In genomic region chr5:124432398-124433012, GRCm38 (mm10) we compare ENCODE assay signal across 9 mouse cellular contexts. TPM values are rescaled to one million over a fixed set of nuclear protein-coding genes. Genes with fewer than 3 reads are reported as not detected.
DNase-seq lines count a peak whose midpoint lies in the region; ATAC-seq and TF ChIP-seq lines count a peak whose summit lies in the region.
"Had no signal": no experiment of that assay in that cellular context is flagged by ENCODE, and none has a peak within 500 bp of the region (broad histone marks: within the 10 kb centered on the region; RNA-seq: fewer than 3 reads in every experiment).

No protein-coding gene starts in this region.

- no peak for TF ChIP-seq POLR2A in liver, adult 2 months (IDR thresholded peaks at IDR 0.05; ENCODE audit: extremely low read depth, insufficient read depth, low read length)

- DNase-seq in 416B (ENCODE audit: low read depth) = peak; percentile 74
- peak; percentile 89 for DNase-seq in NIH3T3 (ENCODE audit: low read depth)
- peak; percentile 72 for DNase-seq in embryo, embryonic 11 days
- peak; percentile 49 for DNase-seq in liver, adult 2 months (ENCODE audit: extremely low read depth, low read depth, low spot score)
- peak; percentile 51 for DNase-seq in stomach, postnatal 0 days (ENCODE audit: low spot score)

- no peaks in the 10 kb centered on the region for H3K79me2 ChIP-seq in liver, adult 2 months (ENCODE audit: control insufficient read depth, insufficient read depth, low read length)

- 0 out of 2 replicates have a peak, but pooled peaks cover 3% of the 10 kb centered on the region for H3K4me1 ChIP-seq in heart, embryonic 16.5 days (ENCODE audit: control insufficient read depth, insufficient read depth, low read length)
- no peaks in the 10 kb centered on the region for H3K4me1 ChIP-seq in kidney, embryonic 16.5 days (ENCODE audit: insufficient read depth, low read length)
- no peaks in the 10 kb centered on the region for H3K4me1 ChIP-seq in liver, adult 2 months (ENCODE audit: control insufficient read depth, insufficient read depth, low read length)
- H3K4me1 ChIP-seq in midbrain, embryonic 16.5 days (ENCODE audit: control insufficient read depth, insufficient read depth, low read length) = no peaks in the 10 kb centered on the region
- H3K4me1 ChIP-seq in stomach, postnatal 0 days (replicated peaks; ENCODE audit: control insufficient read depth, insufficient read depth) = no peaks in the 10 kb centered on the region

- H3K4me2 ChIP-seq in heart, embryonic 16.5 days (ENCODE audit: low read depth, low read length) = no peak overlapping the region
- no peak overlapping the region for H3K4me2 ChIP-seq in kidney, embryonic 16.5 days (replicated peaks; ENCODE audit: low read depth, low read length)
- H3K4me2 ChIP-seq in midbrain, embryonic 16.5 days (ENCODE audit: low read length) = no peak overlapping the region
- no peak overlapping the region for H3K4me2 ChIP-seq in stomach, postnatal 0 days (replicated peaks; ENCODE audit: low read depth)

- TF ChIP-seq EP300 in stomach, postnatal 0 days (optimal IDR thresholded peaks at IDR 0.05) = no peak

- no peaks in the 10 kb centered on the region for H3K27me3 ChIP-seq in heart, embryonic 16.5 days (ENCODE audit: control insufficient read depth, insufficient read depth, low read length)
- no peaks in the 10 kb centered on the region for H3K27me3 ChIP-seq in kidney, embryonic 16.5 days (ENCODE audit: insufficient read depth, low read length)
- no peaks in the 10 kb centered on the region for H3K27me3 ChIP-seq in liver, adult 2 months (ENCODE audit: control insufficient read depth, insufficient read depth, low read length)
- H3K27me3 ChIP-seq in midbrain, embryonic 16.5 days (ENCODE audit: control insufficient read depth, insufficient read depth, low read depth, low read length) = no peaks in the 10 kb centered on the region
- no peaks in the 10 kb centered on the region for H3K27me3 ChIP-seq in stomach, postnatal 0 days (ENCODE audit: control insufficient read depth, insufficient read depth, low read length)

- no peaks in the 10 kb centered on the region for H3K36me3 ChIP-seq in heart, embryonic 16.5 days (ENCODE audit: control insufficient read depth, insufficient read depth)
- H3K36me3 ChIP-seq in kidney, embryonic 16.5 days (ENCODE audit: insufficient read depth, low read length) = no peaks in the 10 kb centered on the region
- H3K36me3 ChIP-seq in liver, adult 2 months (ENCODE audit: control insufficient read depth, insufficient read depth, low read length) = no peaks in the 10 kb centered on the region
- no peaks in the 10 kb centered on the region for H3K36me3 ChIP-seq in midbrain, embryonic 16.5 days (ENCODE audit: control insufficient read depth, insufficient read depth, low read length)
- no peaks in the 10 kb centered on the region for H3K36me3 ChIP-seq in stomach, postnatal 0 days (ENCODE audit: control insufficient read depth, insufficient read depth, low read length)

- no peak overlapping the region for H3K4me3 ChIP-seq in heart, embryonic 16.5 days (ENCODE audit: low read length)
- no peak overlapping the region for H3K4me3 ChIP-seq in kidney, embryonic 16.5 days (ENCODE audit: low read length)
- no peak overlapping the region for H3K4me3 ChIP-seq in liver, adult 2 months (ENCODE audit: insufficient read depth, low read depth, low read length)
- H3K4me3 ChIP-seq in midbrain, embryonic 16.5 days (ENCODE audit: low read depth, low read length) = no peak overlapping the region
- H3K4me3 ChIP-seq in stomach, postnatal 0 days (ENCODE audit: low read depth, low read length) = no peak overlapping the region
- H3K4me3 ChIP-seq: myocyte had no signal

- peak; percentile 56 for TF ChIP-seq CTCF in liver, adult 2 months (IDR thresholded peaks at IDR 0.05; ENCODE audit: low read depth, low read length)
- TF ChIP-seq CTCF in stomach, postnatal 0 days (IDR thresholded peaks at IDR 0.05; ENCODE audit: low read depth) = peak; percentile 92

- H3K27ac ChIP-seq in heart, embryonic 16.5 days (ENCODE audit: low read length) = no peak overlapping the region
- H3K27ac ChIP-seq in kidney, embryonic 16.5 days (ENCODE audit: low read length) = no peak overlapping the region
- no peak overlapping the region for H3K27ac ChIP-seq in liver, adult 2 months (replicated peaks; ENCODE audit: insufficient read depth, low read depth, low read length)
- no peak overlapping the region for H3K27ac ChIP-seq in midbrain, embryonic 16.5 days (ENCODE audit: low read length)
- H3K27ac ChIP-seq in stomach, postnatal 0 days (replicated peaks) = no peak overlapping the region

- H3K9ac ChIP-seq in heart, embryonic 16.5 days (ENCODE audit: low read length) = no peak overlapping the region
- no peak overlapping the region for H3K9ac ChIP-seq in kidney, embryonic 16.5 days (replicated peaks; ENCODE audit: low read length)
- no peak overlapping the region for H3K9ac ChIP-seq in liver, adult 2 months (ENCODE audit: low read depth, low read length)
- H3K9ac ChIP-seq in midbrain, embryonic 16.5 days (ENCODE audit: low read depth, low read length) = no peak overlapping the region
- H3K9ac ChIP-seq in stomach, postnatal 0 days (ENCODE audit: low read length) = no peak overlapping the region

- ATAC-seq in heart, embryonic 16.5 days (replicated peaks; ENCODE audit: extremely low read depth, insufficient read depth, low FRiP score) = peak; percentile 61; the same call in 1 of the 2 replicates
- ATAC-seq in kidney, embryonic 16.5 days (ENCODE audit: low FRiP score, low TSS enrichment) = peak; percentile 74
- peak; percentile 60; the same call in 1 of the 2 replicates for ATAC-seq in midbrain, embryonic 16.5 days
- ATAC-seq in stomach, postnatal 0 days (ENCODE audit: low FRiP score, low TSS enrichment) = peak; percentile 66

- no peaks in the 10 kb centered on the region for H3K9me3 ChIP-seq in heart, embryonic 16.5 days (replicated peaks; ENCODE audit: control insufficient read depth, low read length)
- no peaks in the 10 kb centered on the region for H3K9me3 ChIP-seq in kidney, embryonic 16.5 days (ENCODE audit: low read length)
- H3K9me3 ChIP-seq in midbrain, embryonic 16.5 days (replicated peaks; ENCODE audit: control insufficient read depth, low read length, poor library complexity, severe bottlenecking) = no peaks in the 10 kb centered on the region
- H3K9me3 ChIP-seq in stomach, postnatal 0 days (ENCODE audit: control insufficient read depth, low read length) = no peaks in the 10 kb centered on the region

RNA-seq across cellular contexts. Expression of gene Sbno1, which starts 6.7 kb away (rescaled TPM):
- polyA plus RNA-seq in heart, embryonic 16.5 days (2015; fragmentation: Nextera tagmentation; extraction: Ambion mirVana) = 57.9 and 61.1 TPM in 2 replicates
- polyA plus RNA-seq in kidney, embryonic 16.5 days (2015; fragmentation: Nextera tagmentation; extraction: Ambion mirVana) = 72.7 and 94.8 TPM in 2 replicates
- 33.1 and 36.6 TPM in 2 replicates for total RNA-seq in liver, adult 2 months (2014; rRNA removed)
- 7.2 and 8.1 TPM in 2 replicates for polyA plus RNA-seq in liver, adult 2 months (2012; rRNA removed)
- polyA plus RNA-seq in midbrain, embryonic 16.5 days (2015; fragmentation: Nextera tagmentation; extraction: Ambion mirVana) = 94.5 and 113 TPM in 2 replicates
- polyA plus RNA-seq in stomach, postnatal 0 days (2015; fragmentation: Nextera tagmentation; extraction: Ambion mirVana) = 44.8 and 45.2 TPM in 2 replicates

RNA-seq across cellular contexts. Expression of gene Kmt5a, which starts 7.2 kb away (rescaled TPM):
- polyA plus RNA-seq in heart, embryonic 16.5 days (2015; fragmentation: Nextera tagmentation; extraction: Ambion mirVana) = 30.4 and 31.2 TPM in 2 replicates
- 30.7 and 38.1 TPM in 2 replicates for polyA plus RNA-seq in kidney, embryonic 16.5 days (2015; fragmentation: Nextera tagmentation; extraction: Ambion mirVana)
- total RNA-seq in liver, adult 2 months (2014; rRNA removed) = 9.6 and 13.2 TPM in 2 replicates
- polyA plus RNA-seq in liver, adult 2 months (2012; rRNA removed) = 14.7 and 15.1 TPM in 2 replicates
- polyA plus RNA-seq in midbrain, embryonic 16.5 days (2015; fragmentation: Nextera tagmentation; extraction: Ambion mirVana) = 12.3 and 15.4 TPM in 2 replicates
- 64.1 and 90.2 TPM in 2 replicates for polyA plus RNA-seq in stomach, postnatal 0 days (2015; fragmentation: Nextera tagmentation; extraction: Ambion mirVana)

RNA-seq across cellular contexts. Expression of gene Rilpl2, which starts 45.7 kb away (rescaled TPM):
- 19.2 and 21.3 TPM in 2 replicates for polyA plus RNA-seq in heart, embryonic 16.5 days (2015; fragmentation: Nextera tagmentation; extraction: Ambion mirVana)
- 34.7 and 36.8 TPM in 2 replicates for polyA plus RNA-seq in kidney, embryonic 16.5 days (2015; fragmentation: Nextera tagmentation; extraction: Ambion mirVana)
- 9.6 and 11.6 TPM in 2 replicates for total RNA-seq in liver, adult 2 months (2014; rRNA removed)
- 10.1 and 10.4 TPM in 2 replicates for polyA plus RNA-seq in liver, adult 2 months (2012; rRNA removed)
- 25.3 and 29.9 TPM in 2 replicates for polyA plus RNA-seq in midbrain, embryonic 16.5 days (2015; fragmentation: Nextera tagmentation; extraction: Ambion mirVana)
- 19.3 and 20.7 TPM in 2 replicates for polyA plus RNA-seq in stomach, postnatal 0 days (2015; fragmentation: Nextera tagmentation; extraction: Ambion mirVana)

RNA-seq across cellular contexts. Expression of gene Snrnp35, which starts 50.4 kb away (rescaled TPM):
- polyA plus RNA-seq in heart, embryonic 16.5 days (2015; fragmentation: Nextera tagmentation; extraction: Ambion mirVana) = 23.2 and 24.1 TPM in 2 replicates
- polyA plus RNA-seq in kidney, embryonic 16.5 days (2015; fragmentation: Nextera tagmentation; extraction: Ambion mirVana) = 27.4 and 29.4 TPM in 2 replicates
- total RNA-seq in liver, adult 2 months (2014; rRNA removed) = 2.9 and 3.7 TPM in 2 replicates
- 2.2 and 2.5 TPM in 2 replicates for polyA plus RNA-seq in liver, adult 2 months (2012; rRNA removed)
- 19.9 and 21.7 TPM in 2 replicates for polyA plus RNA-seq in midbrain, embryonic 16.5 days (2015; fragmentation: Nextera tagmentation; extraction: Ambion mirVana)
- 9.1 and 10.8 TPM in 2 replicates for polyA plus RNA-seq in stomach, postnatal 0 days (2015; fragmentation: Nextera tagmentation; extraction: Ambion mirVana)
